Mouse (Mus musculus) lung, postnatal 0 days (tissue): ENCODE results near the gene Myo1h. TPM values are rescaled to one million over a fixed set of nuclear protein-coding genes. Genes with fewer than 3 reads are reported as not detected.
A peak's percentile ranks its signal among the peaks of the same experiment; 100 is the strongest.

ENCODE experiments used
- ATAC-seq: fragments of 200-750 bp; cut with Nextera tagmentation; 2 replicates; pipeline ENCODE4 v1.8.0; 2017; ENCODE audit warnings: moderate library complexity
- DNase-seq: peaks from one replicate; pipeline ENCODE4 v3.0.0-alpha.2; 2016; ENCODE audit warnings: low spot score
- H3K27ac ChIP-seq: fragments of 300-500 bp; sonication (generic); 2 replicates; pipeline ENCODE4 v1.5.1; 2014; ENCODE audit warnings: antibody characterized with exemption, mild to moderate bottlenecking, low read length, mixed read lengths
- H3K27me3 ChIP-seq: fragments of 300-500 bp; sonication (generic); replicated peaks from 2 replicates; pipeline ENCODE4 v1.6.1; 2014; ENCODE audit warnings: low read length, mixed read lengths; ENCODE audit not compliant: insufficient read depth
- H3K36me3 ChIP-seq: fragments of 300-500 bp; sonication (generic); 2 replicates; pipeline ENCODE4 v1.6.1; 2014; ENCODE audit warnings: low read length, mixed read lengths; ENCODE audit not compliant: insufficient read depth
- H3K4me1 ChIP-seq: fragments of 300-500 bp; sonication (generic); 2 replicates; pipeline ENCODE4 v1.6.1; 2014; ENCODE audit warnings: antibody characterized with exemption, low read depth, low read length, mixed read lengths; ENCODE audit not compliant: insufficient read depth
- H3K4me2 ChIP-seq: fragments of 300-500 bp; sonication (generic); replicated peaks from 2 replicates; pipeline ENCODE4 v1.6.1; 2014; ENCODE audit warnings: low read depth, mild to moderate bottlenecking, low read length, moderate library complexity, mixed read lengths
- H3K4me3 ChIP-seq: fragments of 300-500 bp; sonication (generic); 2 replicates; pipeline ENCODE4 v1.5.1; 2014; ENCODE audit warnings: low read depth, low read length
- H3K9ac ChIP-seq: fragments of 300-500 bp; sonication (generic); replicated peaks from 2 replicates; pipeline ENCODE4 v1.6.1; 2014; ENCODE audit warnings: low read depth, mild to moderate bottlenecking
- H3K9me3 ChIP-seq: fragments of 300-500 bp; sonication (generic); 2 replicates; pipeline ENCODE4 v1.6.1; 2016; ENCODE audit warnings: low read length, mixed read lengths
- CTCF ChIP-seq: IDR thresholded peaks from 2 replicates; pipeline ENCODE4 v1.5.1; 2016; ENCODE audit warnings: antibody characterized with exemption, mild to moderate bottlenecking
- EP300 ChIP-seq: IDR thresholded peaks from 2 replicates; pipeline ENCODE4 v1.6.1; 2016; ENCODE audit warnings: antibody characterized with exemption, mild to moderate bottlenecking, control low read depth
- WGBS: fragments of 180-500 bp; shearing (Covaris S2); extraction: QIAGEN DNeasy Blood & Tissue Kit; methylation state at CpG from one replicate; pipeline ENCODE4 v1.1.7; 2014; 5-methylcytosine and 5-hydroxymethylcytosine counted together
- polyA plus RNA-seq: library from polyadenylated mRNA; unstranded; fragments of >200 nt; fragmentation: Nextera tagmentation; extraction: Ambion mirVana; gene quantifications from 2 replicates; pipeline ENCODE4 v1.2.1, GENCODE M21; 2015

The Myo1h gene
- polyA plus RNA-seq, 1 experiment from 2014 or later: 3.4 TPM

GRCm38 (mm10) chr5:114323105-114323790, 34.3 kb downstream of the Myo1h start:
- WGBS: 55% methylated on average over 25 of the region's 25 CpGs
- TF ChIP-seq EP300: no peak
- no peak for TF ChIP-seq CTCF
- Histone ChIP-seq H3K4me2 (no peak overlapping the region), H3K9me3 (no peaks in the 10 kb centered on the region), H3K27ac (no peak overlapping the region), H3K4me1 (no peaks in the 10 kb centered on the region), H3K9ac (no peak overlapping the region), H3K4me3 (no peak overlapping the region), H3K27me3 (no peaks in the 10 kb centered on the region), H3K36me3 (no peaks in the 10 kb centered on the region)
- ATAC-seq (no peak), DNase-seq (no peak)

- Histone ChIP-seq H3K36me3 (no peaks in the 10 kb centered on the region), H3K4me1 (no peaks in the 10 kb centered on the region), H3K27ac (no peak overlapping the region), H3K9ac (no peak overlapping the region), H3K4me3 (no peak overlapping the region), H3K27me3 (no peaks in the 10 kb centered on the region), H3K4me2 (no peak overlapping the region), H3K9me3 (no peaks in the 10 kb centered on the region)
- DNase-seq: peak; percentile 58
- TF ChIP-seq CTCF (peak; percentile 77), EP300 (no peak)
- ATAC-seq: peak; percentile 56; the same call in 1 of the 2 replicates
- 21% methylated on average over 16 of the region's 16 CpGs for WGBS
Observed at GRCm38 (mm10) chr5:114323791-114324507, 35.0 kb downstream of the Myo1h start.

GRCm38 (mm10) chr5:114342996-114343395, 54.0 kb downstream of the Myo1h start:
- H3K4me2 ChIP-seq: no peak overlapping the region
- no peaks in the 10 kb centered on the region for H3K4me1 ChIP-seq
- no peak for TF ChIP-seq CTCF
- no peak for TF ChIP-seq EP300
- H3K4me3 ChIP-seq: no peak overlapping the region
- H3K27ac ChIP-seq: no peak overlapping the region
- 61% methylated on average over 5 of the region's 5 CpGs for WGBS
- H3K36me3 ChIP-seq: no peaks in the 10 kb centered on the region
- H3K9me3 ChIP-seq: no peaks in the 10 kb centered on the region
- no peak for ATAC-seq
- no peaks in the 10 kb centered on the region for H3K27me3 ChIP-seq
- H3K9ac ChIP-seq: no peak overlapping the region
- no peak for DNase-seq

GRCm38 (mm10) chr5:114343612-114344011, 54.6 kb downstream of the Myo1h start:
- no peak overlapping the region for H3K9ac ChIP-seq

GRCm38 (mm10) chr5:114345538-114345937, 56.6 kb downstream of the Myo1h start:
- H3K36me3 ChIP-seq: no peaks in the 10 kb centered on the region
- H3K27me3 ChIP-seq: no peaks in the 10 kb centered on the region
- peak; percentile 52; the same call in 1 of the 2 replicates for ATAC-seq
- no peak overlapping the region for H3K27ac ChIP-seq
- no peak overlapping the region for H3K4me2 ChIP-seq
- no peaks in the 10 kb centered on the region for H3K4me1 ChIP-seq
- WGBS: 53% methylated on average over 3 of the region's 3 CpGs
- H3K9ac ChIP-seq: no peak overlapping the region
- no peaks in the 10 kb centered on the region for H3K9me3 ChIP-seq
- no peak for DNase-seq
- no peak for TF ChIP-seq EP300
- TF ChIP-seq CTCF: no peak
- H3K4me3 ChIP-seq: no peak overlapping the region

More at GRCm38 (mm10) chr5:114343612-114344011, 54.6 kb downstream of the Myo1h start:
- TF ChIP-seq CTCF (no peak), EP300 (no peak)
- DNase-seq (no peak), ATAC-seq (no peak)
- H3K4me3 ChIP-seq: no peak overlapping the region
- 83% methylated on average over 7 of the region's 7 CpGs for WGBS
- no peaks in the 10 kb centered on the region for H3K36me3 ChIP-seq
- H3K27ac ChIP-seq: no peak overlapping the region
- no peak overlapping the region for H3K4me2 ChIP-seq
- H3K4me1 ChIP-seq: no peaks in the 10 kb centered on the region
- H3K9me3 ChIP-seq: no peaks in the 10 kb centered on the region
- H3K27me3 ChIP-seq: no peaks in the 10 kb centered on the region

- H3K4me3 ChIP-seq: no peak overlapping the region
- H3K27ac ChIP-seq: no peak overlapping the region
- H3K27me3 ChIP-seq: no peaks in the 10 kb centered on the region
- no peaks in the 10 kb centered on the region for H3K4me1 ChIP-seq
- TF ChIP-seq EP300 (no peak), CTCF (no peak)
- WGBS: 73% methylated on average over 10 of the region's 10 CpGs
- H3K9ac ChIP-seq: no peak overlapping the region
- no peaks in the 10 kb centered on the region for H3K9me3 ChIP-seq
- DNase-seq: no peak
- ATAC-seq: no peak
- H3K36me3 ChIP-seq: no peaks in the 10 kb centered on the region
- no peak overlapping the region for H3K4me2 ChIP-seq
Observed at GRCm38 (mm10) chr5:114347005-114347404, 58.0 kb downstream of the Myo1h start.
